Mouse (Mus musculus): ENCODE measurements around the gene Pld4.

GRCm38 (mm10) chr12:112770396-112770795 lies 9.9 kb downstream of the Pld4 start:
- TF ChIP-seq CTCF (conservative IDR thresholded peaks at IDR 0.05; ENCODE audit: low read length) = no peak
- TF ChIP-seq NANOG (IDR thresholded peaks at IDR 0.05; ENCODE audit: borderline replicate concordance, low read length) = no peak
- TF ChIP-seq POU5F1 (IDR thresholded peaks at IDR 0.05; ENCODE audit: borderline replicate concordance, low read length) = no peak

Measured in E14TG2a.4 (cell line).